Mouse (Mus musculus): ENCODE data around the gene Eapp. TPM values are rescaled to one million over a fixed set of nuclear protein-coding genes. Genes with fewer than 3 reads are reported as not detected.

The Eapp gene
- polyA plus RNA-seq, 1 experiment, result 5.9 TPM

DNA sequence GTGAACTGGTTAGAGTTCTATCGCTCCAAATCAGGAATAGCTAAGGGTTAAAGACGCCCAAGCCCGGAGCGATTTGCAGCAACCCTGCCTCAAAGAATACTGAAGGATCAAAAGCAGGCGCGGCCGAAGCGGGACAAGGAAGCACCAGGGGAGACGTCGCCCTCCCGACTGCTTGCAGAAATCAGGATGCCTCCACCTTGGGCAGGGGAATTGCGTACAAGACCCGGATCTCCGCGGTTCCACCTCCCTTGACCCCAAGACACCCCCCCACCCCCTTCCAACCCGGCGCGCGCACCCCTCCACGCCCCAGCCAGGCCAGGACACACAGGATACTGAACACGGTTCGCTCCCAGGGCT is 39.7 kb downstream of the Eapp start:
- Histone ChIP-seq H3K4me3 (replicated peaks) (peak overlapping the region; percentile 84), H3K9me3 (ENCODE audit: control insufficient read depth, low read length) (no peaks in the 10 kb centered on the region), H3K36me3 (ENCODE audit: control insufficient read depth) (peaks cover 4% of the 10 kb centered on the region), H3K4me1 (ENCODE audit: control insufficient read depth) (peaks cover 46% of the 10 kb centered on the region), H3K27me3 (ENCODE audit: control insufficient read depth) (no peaks in the 10 kb centered on the region)
- TF ChIP-seq GATA1 (IDR thresholded peaks at IDR 0.05; ENCODE audit: low read length), result no peak
- TF ChIP-seq TAL1 (IDR thresholded peaks at IDR 0.05; ENCODE audit: low read length), result no peak

DNA sequence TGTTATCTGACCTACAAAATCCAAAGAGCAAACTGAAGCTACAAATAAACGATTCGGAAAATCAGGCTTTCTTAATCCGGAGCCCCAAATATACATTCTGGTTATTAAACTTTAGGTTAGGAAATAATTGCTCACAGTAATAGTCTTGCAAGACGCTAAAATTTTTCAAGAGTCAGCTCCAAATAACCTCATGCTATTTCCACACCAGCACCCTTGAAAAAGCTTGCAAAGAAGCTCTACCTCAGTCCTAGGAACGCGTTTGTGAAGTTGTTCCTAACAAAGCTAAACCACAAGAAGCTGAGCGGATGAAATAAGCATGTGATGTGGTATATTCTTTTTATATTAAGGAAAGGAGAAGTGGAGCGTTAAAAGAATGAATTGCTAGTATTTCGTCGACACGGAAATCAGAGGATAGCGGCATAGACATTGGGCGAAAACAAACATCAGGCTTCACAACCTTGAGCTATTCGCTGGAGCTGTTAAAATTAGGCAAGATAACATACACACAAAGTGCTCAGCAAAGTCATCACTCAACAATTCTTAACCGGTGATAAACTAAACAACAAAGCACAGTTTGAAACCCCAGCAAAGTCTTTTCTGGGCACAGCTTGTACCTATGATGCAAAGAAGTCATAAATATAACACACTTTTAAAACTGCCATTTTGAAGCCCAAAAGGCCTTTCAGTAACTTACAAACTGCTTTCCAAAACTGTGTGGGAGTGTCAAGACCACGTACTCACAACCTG is 40.2 kb downstream of the Eapp start:
- TF ChIP-seq TAL1 (IDR thresholded peaks at IDR 0.05; ENCODE audit: low read length), result no peak
- no peak for TF ChIP-seq GATA1 (IDR thresholded peaks at IDR 0.05; ENCODE audit: low read length)
- peaks cover 46% of the 10 kb centered on the region for H3K4me1 ChIP-seq (ENCODE audit: control insufficient read depth)

DNA sequence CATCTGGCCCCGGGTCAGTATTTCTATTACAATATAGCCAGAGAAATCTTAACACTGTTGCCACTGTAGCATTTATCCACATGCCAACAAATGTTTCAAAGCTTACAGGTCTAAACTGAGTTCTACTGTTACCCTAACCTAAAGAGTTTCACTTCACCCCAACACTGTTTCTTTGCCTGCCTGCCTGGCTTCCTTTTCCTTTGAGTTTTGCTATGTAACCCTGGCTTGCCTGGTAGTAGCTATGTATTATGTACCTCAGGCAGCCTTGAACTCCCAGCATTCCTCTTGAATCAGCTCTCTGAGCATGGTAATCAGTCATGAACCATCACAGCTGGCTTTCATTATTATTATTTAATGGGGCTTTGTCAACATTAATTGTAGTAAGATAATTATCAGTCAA is 41.0 kb downstream of the Eapp start:
- Histone ChIP-seq H3K4me1 (ENCODE audit: control insufficient read depth) (peaks cover 46% of the 10 kb centered on the region), H3K4me3 (replicated peaks) (peak overlapping the region; percentile 84)
- TF ChIP-seq GATA1 (IDR thresholded peaks at IDR 0.05; ENCODE audit: low read length) (no peak), TAL1 (IDR thresholded peaks at IDR 0.05; ENCODE audit: low read length) (no peak)

More for the DNA sequence above, 40.2 kb downstream of the Eapp start:
- Histone ChIP-seq H3K4me3 (replicated peaks) (peak overlapping the region; percentile 84), H3K9me3 (ENCODE audit: control insufficient read depth, low read length) (no peaks in the 10 kb centered on the region), H3K27me3 (ENCODE audit: control insufficient read depth) (no peaks in the 10 kb centered on the region), H3K36me3 (ENCODE audit: control insufficient read depth) (peaks cover 7% of the 10 kb centered on the region)

DNA sequence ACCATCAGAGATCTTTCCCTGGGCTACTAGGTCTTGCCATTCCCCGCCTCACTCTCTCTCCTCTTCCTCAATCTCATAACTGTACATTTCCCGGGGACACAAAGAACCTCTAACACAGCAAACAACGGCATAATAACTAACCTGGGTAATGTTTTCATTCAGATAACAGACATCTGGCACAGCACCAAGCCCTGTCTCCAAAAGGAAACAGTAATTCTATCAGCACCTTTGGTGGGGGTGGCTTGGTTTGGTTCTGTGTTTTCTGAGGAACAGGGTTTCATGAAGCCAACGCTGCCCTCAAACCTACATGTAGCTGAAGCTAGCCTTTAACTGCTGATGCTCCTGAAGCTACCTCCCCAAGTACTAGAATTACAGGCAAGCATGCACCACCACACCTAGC is 41.6 kb downstream of the Eapp start:
- TF ChIP-seq GATA1 (IDR thresholded peaks at IDR 0.05; ENCODE audit: low read length) (no peak), TAL1 (IDR thresholded peaks at IDR 0.05; ENCODE audit: low read length) (no peak)
- H3K9me3 ChIP-seq (ENCODE audit: control insufficient read depth, low read length), result no peaks in the 10 kb centered on the region
- H3K36me3 ChIP-seq (ENCODE audit: control insufficient read depth), result peaks cover 15% of the 10 kb centered on the region
- peak overlapping the region; percentile 13 for H3K4me3 ChIP-seq (replicated peaks)
- H3K27me3 ChIP-seq (ENCODE audit: control insufficient read depth), result no peaks in the 10 kb centered on the region
- peaks cover 46% of the 10 kb centered on the region for H3K4me1 ChIP-seq (ENCODE audit: control insufficient read depth)

More for the DNA sequence above, 41.0 kb downstream of the Eapp start:
- H3K9me3 ChIP-seq (ENCODE audit: control insufficient read depth, low read length), result no peaks in the 10 kb centered on the region
- H3K27me3 ChIP-seq (ENCODE audit: control insufficient read depth), result no peaks in the 10 kb centered on the region
- peaks cover 14% of the 10 kb centered on the region for H3K36me3 ChIP-seq (ENCODE audit: control insufficient read depth)

DNA sequence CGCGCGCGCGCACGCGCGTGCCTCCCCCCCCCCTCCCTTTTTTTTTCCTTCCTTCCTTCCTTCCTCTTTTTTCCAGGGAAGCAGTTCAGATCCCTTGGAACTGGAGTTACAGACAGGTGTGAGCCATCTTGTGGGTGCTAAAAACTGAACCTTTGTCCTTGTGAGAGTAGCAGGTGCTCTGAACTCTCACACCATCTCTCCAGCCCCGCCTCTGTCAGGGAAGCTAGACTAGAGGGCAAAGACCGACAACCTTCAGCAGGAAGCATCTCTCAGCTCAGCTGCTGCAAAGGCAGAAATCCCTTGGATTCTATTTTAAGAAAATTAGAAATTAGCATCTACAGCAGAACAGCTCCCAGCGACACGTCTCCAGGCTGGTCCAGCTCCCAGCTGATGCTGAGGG is 43.4 kb downstream of the Eapp start:
- peaks cover 24% of the 10 kb centered on the region for H3K36me3 ChIP-seq (ENCODE audit: control insufficient read depth)
- peaks cover 39% of the 10 kb centered on the region for H3K4me1 ChIP-seq (ENCODE audit: control insufficient read depth)
- H3K27me3 ChIP-seq (ENCODE audit: control insufficient read depth), result no peaks in the 10 kb centered on the region
- TF ChIP-seq TAL1 (IDR thresholded peaks at IDR 0.05; ENCODE audit: low read length) (no peak), GATA1 (IDR thresholded peaks at IDR 0.05; ENCODE audit: low read length) (no peak)
- H3K9me3 ChIP-seq (ENCODE audit: control insufficient read depth, low read length), result no peaks in the 10 kb centered on the region
- no peak overlapping the region for H3K4me3 ChIP-seq (replicated peaks)

DNA sequence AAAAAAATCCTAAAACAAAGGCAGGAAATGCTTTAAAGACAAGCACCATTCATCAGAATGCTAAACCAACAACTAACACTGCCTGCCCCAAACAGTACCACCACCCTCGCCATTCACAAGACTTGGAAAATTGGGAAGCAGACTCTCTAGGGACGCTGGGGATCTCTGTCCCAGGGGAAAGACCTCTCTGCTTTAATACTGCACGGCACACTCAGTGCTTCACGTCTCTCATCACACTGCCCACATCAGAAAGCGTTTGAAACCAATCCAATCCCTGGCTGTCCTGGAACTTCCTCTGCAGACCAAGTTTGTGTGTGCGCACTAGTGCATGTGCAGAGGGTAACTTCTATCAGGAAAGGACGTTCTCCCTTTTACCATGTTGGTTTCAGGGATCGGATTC is 43.9 kb downstream of the Eapp start:
- Histone ChIP-seq H3K4me3 (replicated peaks) (no peak overlapping the region), H3K27me3 (ENCODE audit: control insufficient read depth) (no peaks in the 10 kb centered on the region), H3K4me1 (ENCODE audit: control insufficient read depth) (peaks cover 34% of the 10 kb centered on the region), H3K36me3 (ENCODE audit: control insufficient read depth) (peaks cover 26% of the 10 kb centered on the region), H3K9me3 (ENCODE audit: control insufficient read depth, low read length) (no peaks in the 10 kb centered on the region)
- no peak for TF ChIP-seq TAL1 (IDR thresholded peaks at IDR 0.05; ENCODE audit: low read length)
- TF ChIP-seq GATA1 (IDR thresholded peaks at IDR 0.05; ENCODE audit: low read length), result no peak

DNA sequence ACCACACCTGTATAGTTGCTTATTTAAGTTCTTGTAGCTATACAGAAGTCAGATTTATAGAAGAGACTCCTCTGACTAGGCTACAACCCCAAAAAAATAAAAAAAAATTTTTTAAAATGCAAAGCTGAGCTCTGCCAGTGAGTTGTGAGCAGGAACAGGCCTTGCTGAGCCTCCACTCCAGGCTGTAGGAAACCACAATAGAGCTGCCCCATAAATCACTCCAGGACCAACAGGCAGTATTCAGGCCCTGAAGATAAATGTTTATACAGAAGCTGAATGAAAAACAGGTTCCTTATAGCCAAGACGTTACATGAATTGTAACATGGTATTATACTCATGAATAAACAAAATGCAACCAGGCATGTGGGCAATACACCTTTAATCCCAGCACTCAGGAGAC is 44.5 kb downstream of the Eapp start:
- peaks cover 31% of the 10 kb centered on the region for H3K4me1 ChIP-seq (ENCODE audit: control insufficient read depth)
- H3K27me3 ChIP-seq (ENCODE audit: control insufficient read depth), result no peaks in the 10 kb centered on the region
- no peak overlapping the region for H3K4me3 ChIP-seq (replicated peaks)
- TF ChIP-seq TAL1 (IDR thresholded peaks at IDR 0.05; ENCODE audit: low read length) (no peak), GATA1 (IDR thresholded peaks at IDR 0.05; ENCODE audit: low read length) (no peak)
- H3K9me3 ChIP-seq (ENCODE audit: control insufficient read depth, low read length), result no peaks in the 10 kb centered on the region
- H3K36me3 ChIP-seq (ENCODE audit: control insufficient read depth), result peaks cover 28% of the 10 kb centered on the region

DNA sequence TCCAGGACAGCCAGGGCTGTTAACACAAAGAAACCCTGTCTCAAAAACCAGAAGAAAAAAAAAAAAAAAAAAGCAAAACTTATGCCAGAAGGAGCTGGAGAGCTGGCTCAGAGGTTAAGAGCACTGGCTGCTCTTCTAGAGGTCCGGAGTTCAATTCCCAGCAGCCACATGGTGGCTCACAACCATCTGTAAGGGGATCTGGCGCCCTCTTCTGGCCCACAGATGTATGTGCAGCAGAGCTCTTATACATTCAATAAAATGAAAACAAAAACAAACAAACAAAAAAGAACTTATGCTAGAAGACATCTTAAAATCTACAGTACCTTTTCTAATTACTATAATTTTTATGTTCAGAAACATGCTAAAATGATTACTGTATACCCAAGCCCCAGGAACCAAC is 50.8 kb downstream of the Eapp start:
- Histone ChIP-seq H3K4me1 (ENCODE audit: control insufficient read depth) (no peaks in the 10 kb centered on the region), H3K9me3 (ENCODE audit: control insufficient read depth, low read length) (no peaks in the 10 kb centered on the region), H3K4me3 (replicated peaks) (no peak overlapping the region), H3K36me3 (ENCODE audit: control insufficient read depth) (peaks cover 18% of the 10 kb centered on the region), H3K27me3 (ENCODE audit: control insufficient read depth) (no peaks in the 10 kb centered on the region)
- TF ChIP-seq GATA1 (IDR thresholded peaks at IDR 0.05; ENCODE audit: low read length), result no peak
- no peak for TF ChIP-seq TAL1 (IDR thresholded peaks at IDR 0.05; ENCODE audit: low read length)

DNA sequence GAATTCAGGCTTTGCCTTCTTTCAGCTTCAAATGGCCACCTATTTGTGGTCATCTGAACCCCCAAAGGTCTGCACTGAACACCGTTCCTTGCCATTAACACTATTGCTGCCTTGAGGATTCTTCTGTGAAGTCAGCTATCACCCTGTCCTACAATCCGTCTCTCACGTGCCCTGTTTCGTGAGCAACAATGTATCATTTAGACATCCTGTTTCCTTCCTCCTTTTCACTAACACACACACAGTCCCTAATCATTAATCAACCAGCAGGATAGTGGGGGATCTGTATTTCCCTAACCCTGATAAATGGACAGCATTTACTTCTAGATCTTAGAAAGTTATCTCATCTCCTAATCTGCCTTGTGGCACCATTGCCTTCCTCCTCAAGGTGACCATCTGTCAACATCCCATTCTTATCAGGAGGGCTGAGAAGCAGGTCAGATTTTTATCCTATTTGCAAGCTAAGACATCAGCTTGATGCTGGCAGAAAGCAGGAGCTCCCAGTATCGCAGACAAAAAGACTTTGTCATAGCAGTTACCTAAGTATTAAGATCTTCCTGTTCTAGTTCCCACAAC is 52.3 kb downstream of the Eapp start:
- H3K4me1 ChIP-seq (ENCODE audit: control insufficient read depth), result no peaks in the 10 kb centered on the region
- H3K27me3 ChIP-seq (ENCODE audit: control insufficient read depth), result no peaks in the 10 kb centered on the region
- H3K4me3 ChIP-seq (replicated peaks), result no peak overlapping the region
- no peaks in the 10 kb centered on the region for H3K9me3 ChIP-seq (ENCODE audit: control insufficient read depth, low read length)
- H3K36me3 ChIP-seq (ENCODE audit: control insufficient read depth), result peaks cover 14% of the 10 kb centered on the region
- TF ChIP-seq TAL1 (IDR thresholded peaks at IDR 0.05; ENCODE audit: low read length) (no peak), GATA1 (IDR thresholded peaks at IDR 0.05; ENCODE audit: low read length) (no peak)
